Mouse (Mus musculus) cortical plate, adult 2 months (tissue): ENCODE results near the gene Pafah1b2. TPM values are rescaled to one million over a fixed set of nuclear protein-coding genes. Genes with fewer than 3 reads are reported as not detected.
A peak's percentile ranks its signal among the peaks of the same experiment; 100 is the strongest.

ENCODE experiments used
- H3K27ac ChIP-seq: fragments of 200-500 bp; 2 replicates; pipeline ENCODE4 v1.5.1; 2012; ENCODE audit warnings: low read length, control low read depth, inconsistent platforms; ENCODE audit not compliant: insufficient read depth
- H3K4me1 ChIP-seq: fragments of 200-500 bp; 2 replicates; pipeline ENCODE4 v1.6.1; 2011; ENCODE audit warnings: low read length; ENCODE audit not compliant: control insufficient read depth, insufficient read depth
- H3K4me3 ChIP-seq: fragments of 200-500 bp; 2 replicates; pipeline ENCODE4 v1.5.1; 2011; ENCODE audit warnings: mild to moderate bottlenecking, low read length, control low read depth; ENCODE audit not compliant: insufficient read depth
- CTCF ChIP-seq: fragments of 200-500 bp; IDR thresholded peaks from 2 replicates; pipeline ENCODE4 v1.5.1; 2011; ENCODE audit warnings: mild to moderate bottlenecking, control low read depth, low read length; ENCODE audit not compliant: insufficient read depth; ENCODE audit errors: extremely low read depth
- POLR2A ChIP-seq: fragments of 200-500 bp; IDR thresholded peaks from 2 replicates; pipeline ENCODE4 v1.6.1; 2011; ENCODE audit warnings: mild to moderate bottlenecking, low read length, control low read depth; ENCODE audit not compliant: insufficient read depth; ENCODE audit errors: extremely low read depth
- polyA plus RNA-seq: library from polyadenylated mRNA; depleted of rRNA; stranded (reverse); fragments of >200 nt; gene quantifications from 2 replicates; pipeline ENCODE4 v1.2.3, GENCODE M21; 2012

Gene Pafah1b2
- polyA plus RNA-seq, 1 experiment: 92.6 TPM

DNA sequence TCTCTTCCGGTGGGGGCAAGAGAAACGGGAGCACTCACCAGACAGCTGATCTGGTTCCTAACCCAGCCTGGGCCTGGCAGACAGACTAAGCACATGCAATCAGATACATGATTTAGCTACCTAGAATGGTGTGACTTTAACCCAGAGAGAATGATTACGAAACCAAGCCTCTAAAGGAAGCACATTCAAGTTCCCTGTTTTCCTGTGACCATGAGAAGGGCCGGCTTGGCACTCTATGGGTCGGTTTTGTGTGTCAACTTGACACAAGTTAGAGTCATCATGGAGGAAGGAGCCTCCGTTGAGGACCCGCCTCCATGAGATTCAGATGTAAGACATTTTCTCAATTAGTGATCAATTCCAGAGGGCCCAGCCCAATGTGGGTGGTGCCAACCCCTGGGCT lies 52.8 kb downstream of the Pafah1b2 start:
- Histone ChIP-seq H3K4me3 (no peak overlapping the region), H3K4me1 (peaks cover 4% of the 10 kb centered on the region; the same call in 1 of the 2 replicates), H3K27ac (no peak overlapping the region)
- TF ChIP-seq POLR2A (no peak), CTCF (no peak)

GRCm38 (mm10) chr9:45958851-45959250 lies 53.6 kb downstream of the Pafah1b2 start:
- H3K4me1 ChIP-seq: peaks cover 4% of the 10 kb centered on the region; the same call in 1 of the 2 replicates
- TF ChIP-seq POLR2A (no peak), CTCF (no peak)
- no peak overlapping the region; the same call in 1 of the 2 replicates for H3K27ac ChIP-seq
- no peak overlapping the region for H3K4me3 ChIP-seq

DNA sequence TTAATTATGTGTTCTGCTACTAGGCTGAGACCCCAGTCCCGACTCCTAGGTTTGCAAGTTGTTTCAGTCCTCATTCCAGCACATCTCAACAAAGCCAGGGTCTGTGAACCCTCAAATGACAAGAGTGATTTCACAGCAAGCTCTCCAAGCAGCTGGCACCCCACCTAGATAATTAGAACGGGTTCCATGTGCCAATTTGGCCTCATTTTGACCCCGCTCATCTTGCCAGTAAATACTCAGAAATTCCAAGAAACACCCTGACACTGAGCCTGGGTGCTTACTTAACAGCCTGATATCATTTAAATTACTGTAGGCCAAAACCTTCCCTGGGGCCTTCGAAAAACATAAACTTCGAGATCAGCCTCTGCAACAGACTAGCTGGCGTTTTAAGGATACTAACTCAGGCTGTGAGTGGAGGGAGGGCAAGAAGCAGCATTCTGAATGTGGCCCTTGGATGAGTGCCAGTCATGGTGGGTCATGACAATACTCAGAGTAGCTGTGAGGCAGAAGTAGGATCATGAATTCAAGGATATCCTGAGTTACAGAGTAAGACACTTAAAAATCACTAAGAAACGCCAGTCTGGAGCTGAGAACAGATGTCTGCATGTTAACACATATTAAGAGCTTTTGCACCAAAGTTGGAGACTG lies 54.3 kb downstream of the Pafah1b2 start:
- Histone ChIP-seq H3K4me3 (no peak overlapping the region), H3K4me1 (peaks cover 8% of the 10 kb centered on the region), H3K27ac (no peak overlapping the region)
- TF ChIP-seq POLR2A: no peak
- no peak for TF ChIP-seq CTCF

DNA sequence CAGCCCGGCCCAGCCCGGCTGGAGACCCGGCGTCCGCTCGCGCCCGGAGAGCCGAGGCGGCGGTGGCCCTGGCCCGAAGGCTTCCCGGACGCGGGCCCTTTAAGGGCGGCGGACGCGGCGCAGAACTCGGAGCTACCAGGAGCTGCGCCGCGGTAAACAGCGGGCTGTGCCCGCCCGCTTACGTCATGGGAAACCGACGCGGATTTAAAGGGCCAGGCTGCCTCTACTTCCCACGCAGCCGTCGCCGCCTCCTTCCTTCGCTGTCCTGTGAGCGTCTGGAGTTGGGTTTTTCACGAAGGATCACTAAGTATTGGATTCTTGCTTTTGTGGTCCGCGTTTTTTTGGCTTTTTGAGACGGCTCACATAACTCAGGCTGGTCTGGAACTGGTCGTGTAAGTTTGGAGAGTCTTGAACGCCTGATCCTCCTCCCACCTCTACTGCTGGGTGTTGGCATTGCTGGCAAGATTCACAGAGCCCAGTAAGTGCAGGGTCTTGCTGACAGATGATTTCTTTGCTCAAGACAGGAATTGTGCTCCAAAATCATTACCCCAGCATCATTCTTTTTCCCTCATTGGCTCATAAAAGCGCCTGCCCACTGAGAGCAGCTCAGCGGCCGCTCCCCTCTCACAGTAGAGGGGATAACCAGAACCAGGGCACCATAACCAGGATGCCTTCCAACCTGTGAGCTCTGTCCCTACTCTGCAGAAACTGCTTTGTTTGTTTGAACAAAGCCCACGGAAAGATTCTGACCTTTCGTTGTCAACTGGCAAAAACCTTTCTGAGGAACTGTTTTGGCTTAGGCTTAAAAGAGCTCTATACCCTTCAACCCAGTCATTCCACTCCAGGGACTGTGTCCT lies 57.2 kb downstream of the Pafah1b2 start, which contains the start of gene Sidt2:
Gene Sidt2 (minus strand): TSS at position 152 of the 857 bp plus-strand sequence.
- peaks cover 9% of the 10 kb centered on the region for H3K4me1 ChIP-seq
- H3K4me3 ChIP-seq: peak within 1 kb of the TSS; percentile 70
- H3K27ac ChIP-seq: peak within 1 kb of the TSS; percentile 93
- TF ChIP-seq CTCF (no peak), POLR2A (no peak)

DNA sequence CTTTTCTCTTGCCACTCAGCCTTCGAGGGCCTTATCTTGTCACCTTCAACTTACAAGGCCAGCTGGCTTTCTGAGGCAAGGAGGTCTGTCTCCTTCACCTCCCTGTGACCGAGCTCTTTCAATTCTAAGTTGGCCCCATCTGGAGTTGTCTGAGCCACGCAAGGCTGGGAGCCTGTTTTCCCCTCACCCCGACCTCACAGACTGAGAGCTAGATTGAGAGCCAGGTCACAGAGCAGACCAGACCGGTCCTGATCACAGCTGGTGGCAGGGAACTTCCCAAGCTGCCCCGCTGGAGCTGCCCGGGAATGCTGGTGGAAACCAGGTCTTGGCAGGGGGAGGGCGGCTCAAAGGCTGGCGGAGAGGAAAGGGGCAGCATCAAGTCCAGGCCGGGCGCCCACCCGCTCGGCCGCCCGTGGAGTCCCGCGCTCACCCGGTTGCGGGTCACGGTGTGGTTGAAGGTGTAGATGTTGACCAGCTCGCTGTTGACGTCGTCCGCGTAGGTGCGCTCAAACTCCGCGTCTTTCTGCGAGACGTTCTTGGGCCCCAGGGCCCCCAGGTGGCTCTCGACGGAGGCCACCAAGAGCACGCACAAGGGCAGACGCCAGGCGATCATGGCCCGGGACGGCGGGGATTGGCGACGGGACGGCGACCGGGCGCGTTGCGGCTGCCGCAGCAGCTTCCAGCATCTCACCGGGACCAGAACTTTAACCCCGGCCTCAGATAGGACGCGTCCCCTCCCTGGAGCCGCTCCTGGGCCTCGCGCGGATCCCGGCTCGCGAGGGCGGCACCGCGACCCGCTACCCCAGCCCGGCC lies 58.0 kb downstream of the Pafah1b2 start:
- peaks cover 9% of the 10 kb centered on the region for H3K4me1 ChIP-seq
- peak overlapping the region; percentile 93 for H3K27ac ChIP-seq
- TF ChIP-seq CTCF (no peak), POLR2A (peak; percentile 32; the same call in 1 of the 2 replicates)

GRCm38 (mm10) chr9:45953511-45954293 lies 58.8 kb downstream of the Pafah1b2 start:
- peaks cover 8% of the 10 kb centered on the region for H3K4me1 ChIP-seq
- no peak for TF ChIP-seq CTCF
- no peak for TF ChIP-seq POLR2A
- H3K27ac ChIP-seq: peak overlapping the region; percentile 8; the same call in 1 of the 2 replicates
- H3K4me3 ChIP-seq: peak overlapping the region; percentile 70

More for the DNA sequence above, 58.0 kb downstream of the Pafah1b2 start:
- H3K4me3 ChIP-seq: peak overlapping the region; percentile 70

- Histone ChIP-seq H3K4me3 (peak overlapping the region; percentile 70; the same call in 1 of the 2 replicates), H3K4me1 (peaks cover 6% of the 10 kb centered on the region), H3K27ac (no peak overlapping the region)
- TF ChIP-seq POLR2A (no peak), CTCF (no peak)
Observed at GRCm38 (mm10) chr9:45952890-45953289, 59.6 kb downstream of the Pafah1b2 start.

DNA sequence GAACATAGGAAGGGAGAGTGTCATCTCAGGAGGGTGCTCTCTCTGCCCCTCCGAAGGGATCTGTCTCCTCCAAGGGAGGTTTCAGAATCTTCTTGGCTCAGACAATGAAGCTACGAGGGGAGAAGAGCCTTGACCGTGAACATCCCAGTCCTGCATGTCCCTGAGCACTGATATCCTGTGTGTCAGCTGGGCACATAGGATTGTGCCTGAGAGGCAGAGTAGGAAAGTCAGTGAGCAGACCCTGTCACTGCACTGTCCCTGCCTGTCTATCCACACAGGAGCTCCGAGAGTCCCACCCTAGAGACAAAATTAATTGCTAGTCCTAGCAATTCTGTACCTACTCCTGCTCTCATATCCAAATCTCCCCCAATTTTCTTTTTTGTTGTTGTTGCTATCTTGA lies 60.4 kb downstream of the Pafah1b2 start:
- Histone ChIP-seq H3K4me1 (peaks cover 6% of the 10 kb centered on the region), H3K27ac (no peak overlapping the region), H3K4me3 (no peak overlapping the region)
- no peak for TF ChIP-seq CTCF
- no peak for TF ChIP-seq POLR2A
